Mouse (Mus musculus) adrenal gland, adult (tissue): ENCODE measurements at regions not wholly inside any gene's neighbourhood (a gene's known extent, or its start where the extent isn't known, plus 50 kb on each side); places are given as distances from the start of the nearest gene placed in this dataset.

ENCODE experiments used
- DNase-seq, 2 experiments: peaks; one replicate each; pipeline ENCODE4 v3.0.0; 2022 to 2023; ENCODE audit warnings: low spot score in 1 of 2; ENCODE audit not compliant: inconsistent age in 2 of 2

GRCm38 (mm10) chr10:21446641-21447040, 69.5 kb downstream of the Aldh8a1 start:
- DNase-seq = no peak

DNA sequence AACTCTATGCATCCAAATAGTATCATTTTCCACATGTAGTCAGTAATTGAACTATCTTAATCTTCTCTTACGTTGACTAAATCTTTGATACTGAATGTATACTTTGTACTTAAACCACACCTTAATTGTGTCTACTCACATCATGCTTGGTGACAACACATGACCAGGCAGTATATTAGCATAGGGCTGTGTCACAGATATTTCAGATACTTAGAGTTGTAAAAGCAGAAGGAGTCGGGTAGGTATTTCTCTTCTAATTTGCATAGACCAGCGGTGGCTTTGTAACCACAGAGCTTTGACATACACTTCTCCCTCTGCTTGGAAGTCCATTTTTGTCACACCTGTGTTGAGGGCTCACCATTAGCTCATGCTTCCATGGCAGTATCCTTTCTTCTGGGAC, 71.0 kb downstream of the Aldh8a1 start:
- no peak for DNase-seq

GRCm38 (mm10) chr10:21448942-21449341, 71.9 kb downstream of the Aldh8a1 start:
- peak in 1 of 2 experiments; percentile 72 for DNase-seq

DNA sequence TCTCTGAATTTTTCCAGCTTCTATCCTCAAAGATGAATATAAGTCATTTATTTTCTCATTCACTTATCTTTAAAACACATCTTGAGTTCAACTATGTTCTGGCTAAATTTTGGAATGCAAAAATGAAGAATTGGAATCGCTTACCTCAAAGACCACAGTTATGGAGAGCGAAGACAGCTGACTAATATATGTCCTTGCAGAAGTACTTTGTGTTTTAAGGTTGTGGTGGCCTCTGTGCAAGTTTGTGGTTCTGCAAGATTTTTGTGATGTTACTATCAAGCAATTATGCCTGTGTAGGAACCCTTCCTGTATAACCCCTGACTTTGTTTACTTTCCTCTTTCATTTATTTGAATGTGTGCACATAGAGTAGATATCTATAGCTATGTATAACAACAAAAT, 75.5 kb downstream of the Aldh8a1 start:
- no peak for DNase-seq

DNA sequence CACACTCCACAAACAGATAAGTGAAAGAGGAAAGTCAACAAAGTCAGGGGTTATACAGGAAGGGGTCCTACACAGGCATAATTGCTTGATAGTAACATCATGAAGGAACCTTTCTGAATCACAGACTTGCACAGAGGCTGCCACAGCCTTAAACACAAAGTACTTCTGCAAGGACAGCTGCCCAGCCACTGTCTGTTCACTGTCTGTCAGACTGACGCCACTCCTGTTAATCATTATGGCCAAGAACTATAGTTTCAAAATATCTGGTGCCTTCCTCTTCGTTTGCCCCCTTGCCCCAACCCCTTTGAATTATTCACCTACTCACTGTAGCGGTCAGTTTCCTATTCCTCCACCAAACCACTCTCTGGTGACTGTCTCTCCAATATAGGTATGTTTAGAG, 76.4 kb downstream of the Aldh8a1 start:
- no peak for DNase-seq

DNA sequence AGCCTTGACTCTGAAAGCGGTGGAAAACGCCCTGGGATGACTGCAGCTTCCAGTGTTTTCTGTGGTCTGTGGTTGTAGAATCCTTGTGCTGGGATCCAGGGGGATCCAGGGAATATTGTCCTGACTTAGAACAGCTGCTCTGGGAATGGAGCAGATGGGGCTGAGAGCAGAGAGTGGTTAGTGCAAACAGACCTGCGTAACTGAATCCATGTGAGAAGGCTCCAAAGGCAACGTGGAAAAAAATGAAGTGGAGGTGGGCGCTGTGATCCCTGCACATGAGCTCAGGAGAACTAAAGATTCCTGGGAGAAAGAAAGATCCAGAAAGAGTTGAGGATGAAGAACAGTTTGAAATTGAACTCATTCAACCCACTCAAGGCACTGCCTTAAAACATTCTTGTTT, 77.1 kb downstream of the Aldh8a1 start:
- DNase-seq = no peak

DNA sequence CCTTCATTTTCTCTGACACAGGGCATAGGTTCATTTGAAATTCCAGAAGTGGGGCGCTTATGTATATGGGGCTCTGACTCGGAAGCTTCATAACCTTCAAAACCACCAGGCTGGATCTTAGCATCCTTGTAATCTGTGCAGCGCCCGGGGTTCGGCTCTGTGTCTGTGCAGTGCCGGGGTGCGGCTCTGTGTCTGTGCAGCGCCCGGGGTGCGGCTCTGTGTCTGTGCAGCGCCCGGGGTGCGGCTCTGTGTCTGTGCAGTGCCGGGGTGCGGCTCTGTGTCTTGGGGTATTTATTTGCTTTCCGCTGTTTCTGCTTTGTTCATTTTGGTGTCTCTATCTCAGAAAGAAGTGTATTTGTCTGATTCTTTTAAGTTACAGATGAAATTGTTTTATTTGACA, 77.7 kb downstream of the Aldh8a1 start:
- no peak for DNase-seq

DNA sequence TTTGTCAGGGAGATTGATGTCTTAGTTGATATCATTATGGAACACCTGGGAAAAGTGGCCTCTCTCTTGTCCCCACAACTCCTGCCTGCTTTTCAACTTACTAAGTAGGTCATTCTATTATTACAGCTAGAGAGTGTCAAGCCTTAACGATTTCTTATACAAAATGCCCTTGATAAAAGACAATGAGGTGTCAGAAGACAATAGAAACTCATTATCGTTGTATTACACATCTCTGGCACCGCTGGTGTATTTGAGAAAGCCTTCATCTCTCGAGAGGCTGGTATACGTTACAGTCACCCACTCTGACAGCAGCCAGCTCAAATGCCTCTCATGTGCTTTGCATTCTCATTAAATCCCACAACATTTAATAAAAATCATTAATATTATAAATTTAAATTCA, 78.8 kb downstream of the Aldh8a1 start:
- DNase-seq = no peak

GRCm38 (mm10) chr10:21456359-21456758, 79.3 kb downstream of the Aldh8a1 start:
- no peak for DNase-seq

GRCm38 (mm10) chr10:21456991-21457390, 79.9 kb downstream of the Aldh8a1 start:
- no peak for DNase-seq

- no peak for DNase-seq
Observed at GRCm38 (mm10) chr10:21458608-21459007, 81.5 kb downstream of the Aldh8a1 start.

DNA sequence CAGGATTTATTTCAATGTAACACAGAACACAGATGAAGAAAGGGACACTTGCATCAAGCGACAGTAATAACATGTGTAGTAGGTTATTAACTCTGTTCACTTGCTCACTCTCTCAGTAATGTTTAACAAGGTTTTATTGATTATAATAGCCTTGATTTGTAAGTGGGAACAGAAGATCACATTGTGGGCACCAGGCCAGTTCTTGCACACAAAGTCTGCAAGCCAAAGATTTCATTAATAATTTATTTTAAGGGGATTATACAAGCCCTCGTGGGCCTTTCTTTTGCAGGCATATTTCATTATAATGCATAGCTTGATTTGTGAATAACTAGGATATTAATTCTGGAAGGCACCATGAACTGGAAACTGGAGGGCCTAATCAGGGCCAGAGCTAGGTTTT, 83.0 kb downstream of the Aldh8a1 start:
- DNase-seq = no peak

GRCm38 (mm10) chr10:21462915-21463314, 85.8 kb downstream of the Aldh8a1 start:
- no peak for DNase-seq

DNA sequence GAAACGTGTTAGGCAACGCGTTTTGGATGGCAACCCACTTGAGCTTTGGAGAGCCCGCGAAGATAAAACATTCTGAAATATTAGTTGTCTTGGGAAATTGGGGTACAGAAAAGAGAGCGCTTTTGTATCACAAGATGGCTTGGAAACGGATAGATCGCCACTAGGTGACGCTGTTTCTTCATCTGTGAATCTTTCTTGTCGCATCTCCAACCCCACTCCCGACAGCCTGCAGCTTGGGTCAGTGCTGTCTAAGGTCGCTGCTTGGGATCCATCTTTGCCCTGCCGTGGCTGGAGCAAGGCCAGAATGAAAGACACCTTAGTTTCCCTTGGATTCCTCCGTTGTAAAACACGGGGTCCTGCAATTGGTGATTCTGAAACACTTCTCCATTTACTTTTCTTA, 88.3 kb downstream of the Aldh8a1 start:
- peak; percentile 83 to 96 for DNase-seq

- DNase-seq = no peak
Observed at GRCm38 (mm10) chr10:21465806-21466377, 88.8 kb downstream of the Aldh8a1 start.

DNA sequence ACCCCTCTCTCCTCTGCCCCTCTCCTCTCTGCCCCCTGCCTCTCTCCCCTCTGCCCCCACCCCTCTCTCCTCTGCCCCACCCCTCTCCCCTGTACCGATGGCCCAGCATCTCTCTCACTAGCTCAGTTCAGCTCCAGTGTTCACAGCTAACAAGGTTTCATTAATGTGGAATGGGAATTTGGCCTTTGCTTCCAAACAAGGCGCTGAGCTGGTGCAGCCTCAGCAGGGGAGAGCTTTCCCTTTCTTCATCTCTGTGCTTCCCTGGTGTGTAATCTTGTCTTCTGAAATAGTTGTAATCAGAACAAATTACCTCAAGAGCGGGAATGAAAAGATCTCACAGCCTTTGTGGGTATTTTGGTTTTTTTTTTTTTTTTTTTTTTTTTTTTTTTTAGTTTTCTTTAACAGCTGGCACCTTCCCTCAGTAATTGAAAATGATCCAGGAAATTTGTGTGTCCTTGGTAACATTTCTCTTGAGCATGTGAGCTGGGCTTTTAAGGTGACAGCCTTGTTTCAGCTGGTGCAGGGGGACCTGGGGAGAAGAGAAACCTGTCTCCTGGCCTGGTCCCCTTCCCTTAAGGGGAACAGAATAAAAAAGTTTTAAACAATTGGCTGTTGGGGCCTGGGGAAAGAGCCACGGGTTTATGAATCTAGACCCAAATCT, 90.5 kb downstream of the Aldh8a1 start:
- no peak for DNase-seq

DNA sequence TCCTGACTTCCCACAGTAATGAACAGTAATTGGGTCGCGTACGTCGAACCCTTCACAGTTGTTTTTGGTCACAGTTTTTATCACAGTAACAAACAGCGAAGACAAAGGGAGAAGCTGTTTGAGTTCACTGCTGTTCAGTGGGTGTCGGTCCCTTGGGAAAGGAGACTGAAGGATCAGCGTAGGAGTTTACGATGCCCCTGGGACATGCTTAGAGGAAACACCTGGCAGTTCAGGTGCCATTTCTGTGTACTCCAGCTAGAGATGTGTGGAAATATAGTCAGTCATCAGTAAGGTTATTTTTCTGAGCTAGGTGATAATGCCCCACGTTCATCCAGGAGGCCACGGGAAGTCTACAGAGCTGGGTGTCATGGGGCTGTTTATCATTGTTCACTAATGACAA, 91.3 kb downstream of the Aldh8a1 start:
- DNase-seq = no peak

- no peak for DNase-seq
Observed at GRCm38 (mm10) chr10:21469961-21470360, 92.9 kb downstream of the Aldh8a1 start.

DNA sequence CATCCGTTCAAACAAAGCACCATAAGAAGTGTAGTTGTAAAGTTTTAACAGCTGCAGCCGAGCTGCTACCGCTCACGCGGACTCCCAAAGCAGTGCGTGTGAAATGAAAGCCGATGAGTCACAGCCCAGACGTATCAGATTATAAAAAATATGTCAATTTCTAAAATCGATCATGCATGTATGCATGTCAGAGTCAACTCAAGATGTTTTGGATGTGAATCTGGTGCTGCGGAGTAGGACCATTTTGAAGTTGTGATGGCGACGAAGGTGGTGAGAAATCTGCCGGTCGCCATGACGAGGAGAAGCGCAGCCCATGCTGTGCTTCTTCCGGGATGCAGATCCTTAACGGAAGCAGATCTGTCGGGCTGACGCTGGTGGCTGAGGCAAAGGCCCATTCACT, 93.5 kb downstream of the Aldh8a1 start:
- no peak for DNase-seq

- no peak for DNase-seq
Observed at GRCm38 (mm10) chr10:21474242-21474641, 97.2 kb downstream of the Aldh8a1 start.

GRCm38 (mm10) chr10:21478004-21478403, 100.9 kb downstream of the Aldh8a1 start:
- no peak for DNase-seq

DNA sequence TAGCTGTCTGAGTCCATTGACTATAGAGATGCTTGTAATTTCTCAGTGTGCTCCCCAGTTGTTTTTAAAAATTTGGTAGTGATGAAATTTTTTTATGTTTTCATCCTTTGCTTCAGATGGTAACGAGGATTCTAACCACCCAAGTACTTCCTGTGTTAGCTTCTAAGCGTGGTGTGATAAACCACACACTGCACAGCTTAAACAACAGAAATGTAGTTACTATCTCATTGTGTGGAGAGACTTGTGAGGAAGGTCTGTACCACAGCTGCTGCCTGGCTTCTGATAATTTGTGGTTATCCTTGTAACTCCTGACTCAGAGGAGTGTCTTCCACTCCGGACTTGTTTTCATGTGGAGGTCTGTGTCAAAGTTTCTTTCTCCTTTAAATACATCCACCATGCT, 102.3 kb downstream of the Aldh8a1 start:
- DNase-seq = no peak

- DNase-seq = peak in 1 of 2 experiments; percentile 48
Observed at GRCm38 (mm10) chr10:21481255-21481654, 104.2 kb downstream of the Aldh8a1 start.
